Mouse (Mus musculus): ENCODE data around the gene G0s2.

Gene G0s2

DNA sequence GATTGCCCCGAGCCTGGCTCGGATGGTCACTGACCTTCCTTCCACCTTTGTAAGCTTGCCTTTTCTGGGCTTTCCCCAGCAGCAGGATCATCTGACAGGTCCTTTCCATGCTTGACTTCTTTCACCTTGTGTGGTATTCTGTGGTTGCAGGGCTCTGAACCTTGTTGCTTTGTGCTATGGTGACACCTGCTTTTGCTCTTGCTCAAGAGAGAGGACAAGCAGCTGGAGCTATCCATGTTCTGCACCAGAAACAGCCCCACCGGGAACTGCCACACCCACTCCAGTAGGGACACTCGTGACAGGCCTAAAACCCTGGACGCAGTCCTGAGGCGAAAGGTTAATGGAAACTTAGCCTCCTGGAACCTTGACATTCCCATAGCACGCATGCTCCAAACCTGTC lies 21.6 kb downstream of the G0s2 start:
- DNase-seq, result peak; percentile 82

DNA sequence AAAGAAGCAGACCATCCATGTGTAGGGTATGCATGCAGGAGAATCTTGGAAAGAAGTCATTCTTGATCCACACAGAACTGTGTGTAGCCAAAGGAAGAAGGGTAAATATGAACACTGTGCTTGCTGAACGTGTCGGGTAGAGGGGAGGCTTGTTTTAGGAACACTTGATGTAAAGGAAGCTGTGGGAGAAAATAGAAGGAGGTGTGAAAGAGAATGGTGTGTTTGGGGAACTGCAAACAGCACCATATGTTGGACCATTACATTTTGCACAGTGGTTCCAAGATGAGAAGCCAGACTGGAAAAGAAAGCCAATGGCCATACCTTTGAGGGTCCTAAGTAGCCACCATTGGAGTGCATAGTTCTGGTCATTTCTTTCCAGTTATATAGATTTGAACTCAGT lies 23.0 kb downstream of the G0s2 start:
- no peak for DNase-seq

DNA sequence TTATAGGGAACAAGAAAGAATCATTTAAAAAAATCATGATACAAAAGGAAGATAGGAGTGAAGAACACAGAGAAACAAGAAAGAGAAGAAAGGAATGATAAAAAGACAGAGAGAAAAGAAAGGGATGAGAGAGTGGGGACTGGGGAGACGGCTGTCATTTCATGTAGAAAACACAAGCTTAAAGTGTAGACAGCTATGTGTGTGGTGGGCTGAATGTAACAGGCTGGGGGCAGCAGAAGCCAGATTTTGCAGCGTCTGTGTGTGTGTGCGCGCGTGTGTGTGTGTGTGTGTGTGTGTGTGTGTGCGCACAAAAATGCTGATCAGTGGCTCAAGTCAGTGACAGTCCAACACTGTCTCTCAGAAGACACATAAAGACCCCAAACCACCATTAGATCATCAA lies 28.8 kb downstream of the G0s2 start:
- no peak for DNase-seq

DNA sequence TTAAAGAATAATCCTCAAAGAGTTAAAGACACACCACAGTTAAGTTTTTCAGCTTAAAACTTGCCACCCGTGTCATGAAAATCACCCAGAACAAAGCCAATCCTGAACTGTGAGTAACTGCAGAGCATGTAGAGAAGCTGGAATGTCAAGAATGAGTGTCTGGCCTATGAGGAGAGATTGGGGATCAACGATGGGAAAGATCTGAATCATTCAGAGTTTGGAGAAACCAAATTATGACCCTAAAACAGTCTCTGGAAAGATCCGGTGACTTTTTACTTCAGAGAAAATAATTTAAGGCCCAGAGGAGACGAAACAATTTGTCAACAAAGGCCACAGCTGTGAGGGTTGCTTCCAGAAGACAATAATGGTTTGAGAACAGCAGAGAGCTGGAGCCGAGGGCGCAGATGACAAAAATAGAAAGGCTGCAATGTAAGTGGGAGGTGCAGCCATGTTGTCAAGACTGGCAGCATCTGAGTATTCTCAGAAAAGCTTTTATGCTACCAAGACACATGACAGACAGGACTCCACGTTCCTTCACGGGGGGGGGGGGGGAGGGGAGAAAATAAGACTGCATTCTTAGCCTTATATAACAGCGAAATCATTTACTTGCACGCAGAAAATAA lies 29.3 kb downstream of the G0s2 start:
- no peak for DNase-seq

DNA sequence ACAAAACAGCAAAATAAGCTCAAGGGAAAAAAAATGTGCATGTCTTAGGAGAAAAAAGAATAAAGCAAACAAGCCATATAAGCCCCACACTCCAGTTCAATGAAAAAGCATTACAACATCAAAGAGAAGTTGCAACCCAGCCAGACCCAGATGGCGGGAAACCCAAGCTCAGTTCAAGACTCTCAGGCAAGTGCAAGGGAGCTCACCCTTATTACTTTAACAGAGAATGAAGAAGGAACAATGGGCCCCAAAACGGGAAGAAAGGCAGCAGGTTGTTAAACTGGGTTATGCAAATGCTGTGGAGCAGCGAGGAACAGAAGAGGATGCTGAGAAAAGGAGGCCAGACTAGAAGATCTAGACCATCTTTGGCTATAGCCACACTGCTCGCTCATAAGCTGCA lies 30.2 kb downstream of the G0s2 start:
- DNase-seq, result no peak

DNA sequence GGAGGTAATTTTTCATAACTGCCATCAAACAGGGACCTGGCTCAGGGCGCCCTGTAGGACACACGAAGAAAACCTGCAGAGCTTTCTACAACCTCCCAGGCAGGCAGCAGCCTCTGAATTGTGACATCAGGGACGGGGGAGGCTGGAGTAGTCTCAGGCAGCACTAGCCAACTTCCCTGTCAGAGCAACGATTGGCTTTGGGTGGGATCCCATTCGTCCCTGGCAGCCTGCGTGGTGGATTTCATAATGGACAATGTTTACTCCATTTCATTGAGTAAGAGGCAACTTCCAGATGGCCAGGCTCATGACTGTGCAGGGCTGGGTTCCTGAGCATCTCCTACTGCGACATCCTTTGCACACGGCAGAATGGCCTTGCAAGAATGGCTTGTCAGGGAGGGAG lies 30.8 kb downstream of the G0s2 start:
- no peak for DNase-seq

DNA sequence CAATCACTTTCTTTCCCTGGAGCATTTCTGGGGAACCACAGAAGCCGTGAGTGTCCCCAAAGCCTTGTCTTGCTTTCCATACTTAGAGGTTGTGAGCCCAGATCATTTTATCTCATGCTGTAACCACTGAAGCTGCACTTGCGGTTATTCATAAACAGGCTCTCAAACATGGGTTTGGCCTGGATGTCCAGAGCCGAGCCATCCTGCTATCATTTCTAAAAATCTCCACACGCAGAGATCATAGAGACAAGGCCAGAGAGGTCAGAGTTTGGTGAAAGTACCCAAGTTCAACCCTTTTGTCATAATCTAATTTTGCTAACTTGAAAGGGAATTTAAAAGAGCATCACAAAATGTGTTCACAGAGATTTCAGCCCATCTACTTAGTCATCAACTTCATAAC lies 31.6 kb downstream of the G0s2 start:
- DNase-seq, result no peak

DNA sequence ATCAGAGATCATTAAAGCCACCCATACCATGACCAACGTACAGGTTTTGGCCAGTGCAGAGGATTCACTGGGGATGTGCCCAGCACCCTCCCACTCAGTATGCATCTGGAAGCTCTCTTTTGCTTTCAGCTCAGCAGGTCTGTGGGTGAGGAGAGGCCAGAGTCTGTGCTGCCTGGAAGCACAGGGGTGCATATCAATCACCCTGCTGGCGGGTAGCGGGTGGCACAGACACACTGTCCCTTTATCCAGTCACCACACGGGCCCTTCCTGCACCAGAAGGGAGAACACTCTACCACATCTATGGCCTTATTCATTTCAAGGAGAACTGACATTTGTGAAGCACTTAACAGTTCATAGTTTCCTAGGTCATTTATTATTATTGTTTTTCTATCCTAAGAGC lies 34.6 kb downstream of the G0s2 start:
- no peak for DNase-seq

DNA sequence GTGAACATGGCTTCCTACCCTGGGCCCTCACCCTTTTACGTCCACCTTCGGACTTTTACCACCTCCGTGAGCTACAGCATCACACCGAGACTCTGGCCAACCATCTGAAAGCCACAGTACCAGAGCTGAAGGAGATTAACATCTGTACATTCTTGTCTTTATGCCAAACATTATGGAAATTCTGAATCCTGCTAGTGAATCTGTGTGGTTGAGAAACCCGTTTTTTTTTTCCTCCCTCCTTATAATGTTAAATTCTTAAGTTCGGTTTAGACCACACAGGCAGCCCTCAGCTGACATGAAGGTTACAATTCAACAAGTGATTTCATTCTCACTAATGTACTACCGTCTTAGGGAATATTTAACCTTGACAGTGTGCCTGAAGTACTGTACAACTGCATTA lies 38.1 kb downstream of the G0s2 start:
- DNase-seq, result peak; percentile 84

DNA sequence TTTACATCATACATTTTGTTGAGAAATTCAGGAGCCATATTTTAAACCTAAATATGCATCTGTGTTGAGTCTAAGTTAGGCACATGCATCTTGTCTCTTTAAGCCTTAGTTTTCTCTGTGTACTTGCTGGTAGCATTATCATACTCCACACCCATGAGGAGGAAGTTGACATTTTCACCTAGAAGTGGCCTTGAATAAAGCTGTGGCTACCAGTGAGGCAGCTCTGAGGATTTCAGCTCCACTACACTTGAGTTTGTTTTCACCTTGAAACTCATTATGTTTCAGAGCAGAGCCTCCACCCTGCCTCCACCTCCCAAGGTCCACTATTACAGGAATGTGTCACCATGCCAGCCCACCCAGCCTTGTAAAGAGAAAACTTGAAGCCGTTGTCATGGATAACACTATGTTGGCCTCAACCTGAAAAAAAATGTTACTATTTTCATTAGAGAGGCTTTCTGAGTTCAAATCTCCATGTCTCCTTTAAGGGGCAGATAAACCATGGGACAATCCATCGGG lies 38.8 kb downstream of the G0s2 start:
- peak; percentile 59 for DNase-seq

DNA sequence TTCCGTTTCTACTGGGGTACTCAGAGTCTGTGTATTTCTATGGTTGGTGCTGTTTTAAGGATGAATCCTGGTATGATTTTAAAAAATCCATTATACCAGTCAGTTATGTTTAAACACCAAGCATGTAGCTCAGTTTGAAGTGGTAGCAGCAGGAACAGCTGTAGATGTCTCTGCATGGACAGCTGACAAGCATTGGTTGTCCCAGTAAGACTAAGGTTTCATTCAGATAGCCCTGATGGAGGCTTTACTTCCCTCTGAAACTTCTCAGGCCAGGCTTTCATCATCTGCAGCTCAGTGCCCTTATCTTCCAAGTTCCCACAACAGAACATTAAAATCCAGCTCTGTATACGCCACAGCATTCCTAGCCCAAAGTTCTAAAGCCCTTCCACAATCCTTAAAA lies 40.3 kb downstream of the G0s2 start:
- no peak for DNase-seq

DNA sequence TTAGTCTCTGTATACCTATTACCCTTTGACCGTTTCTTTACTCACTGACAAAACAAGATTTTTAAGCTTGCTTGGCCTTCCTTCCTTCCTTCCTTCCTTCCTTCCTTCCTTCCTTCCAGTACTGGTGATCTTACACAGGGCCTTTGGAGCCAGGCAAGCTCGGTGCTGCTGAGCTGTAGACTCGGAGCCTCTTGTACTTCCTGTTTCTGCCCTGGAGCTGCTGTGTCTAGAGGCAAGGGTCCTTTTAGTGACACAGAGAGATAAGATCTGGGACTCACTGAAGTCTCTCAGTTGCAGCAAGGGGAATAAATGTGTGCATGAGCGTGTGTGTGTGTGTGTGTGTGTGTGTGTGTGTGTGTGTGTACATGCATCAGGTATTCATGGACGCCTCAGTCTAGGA lies 42.1 kb downstream of the G0s2 start:
- no peak for DNase-seq

DNA sequence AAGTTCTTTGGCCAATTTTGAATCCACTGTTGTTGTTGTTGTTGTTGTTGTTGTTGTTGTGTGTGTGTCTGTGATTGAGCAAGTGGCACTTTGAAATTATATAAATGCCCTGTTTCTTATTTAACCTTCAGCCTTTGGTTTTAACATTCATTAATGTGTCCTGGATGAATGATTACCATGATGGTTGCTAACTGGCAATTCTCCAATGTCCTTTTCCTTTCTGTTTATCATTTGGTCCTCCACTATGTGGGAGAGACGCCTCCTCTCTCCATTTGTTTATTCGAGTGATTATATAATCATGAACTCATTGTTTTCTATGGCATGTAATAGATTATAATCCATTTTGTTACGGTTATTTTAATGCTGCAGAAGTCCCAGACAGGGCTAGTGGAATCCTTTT lies 42.5 kb downstream of the G0s2 start:
- DNase-seq, result peak; percentile 95

DNA sequence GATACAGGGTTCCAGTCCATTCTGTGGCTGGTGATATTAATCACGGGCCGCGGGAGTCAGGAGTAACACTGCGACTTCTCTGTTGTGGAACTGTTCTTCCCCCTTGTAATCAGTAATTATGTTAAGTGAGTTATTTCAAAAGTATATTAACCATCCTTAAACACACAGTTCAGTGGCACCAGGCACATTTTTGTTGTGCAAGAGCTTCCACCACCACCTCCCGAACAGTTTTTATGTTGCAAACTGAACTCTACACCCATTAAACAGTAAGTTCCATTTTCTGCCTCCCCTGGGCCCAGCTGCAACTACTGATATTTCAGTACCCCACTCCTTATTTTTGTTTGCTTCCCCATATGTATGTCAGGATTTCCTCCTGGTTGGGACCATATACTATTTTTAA lies 43.4 kb downstream of the G0s2 start:
- DNase-seq, result peak; percentile 78

DNA sequence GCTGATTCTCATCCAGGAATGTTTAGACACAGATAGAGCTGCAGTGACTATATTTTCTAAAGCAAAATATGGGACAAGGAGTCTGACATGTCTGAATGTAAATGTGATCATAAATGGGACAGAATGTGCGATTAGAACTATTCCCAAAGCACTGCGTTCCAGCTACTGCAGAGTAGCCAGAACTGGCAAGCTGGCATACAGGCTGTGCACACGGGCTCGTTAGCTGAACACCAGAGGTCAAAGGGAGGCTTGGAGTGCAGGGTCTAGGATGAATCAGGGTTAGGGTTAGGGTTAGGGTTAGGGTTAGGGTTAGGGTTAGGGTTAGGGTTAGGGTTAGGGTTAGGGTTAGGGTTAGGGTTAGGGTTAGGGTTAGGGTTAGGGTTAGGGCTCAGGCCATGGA lies 45.5 kb downstream of the G0s2 start:
- DNase-seq, result no peak

DNA sequence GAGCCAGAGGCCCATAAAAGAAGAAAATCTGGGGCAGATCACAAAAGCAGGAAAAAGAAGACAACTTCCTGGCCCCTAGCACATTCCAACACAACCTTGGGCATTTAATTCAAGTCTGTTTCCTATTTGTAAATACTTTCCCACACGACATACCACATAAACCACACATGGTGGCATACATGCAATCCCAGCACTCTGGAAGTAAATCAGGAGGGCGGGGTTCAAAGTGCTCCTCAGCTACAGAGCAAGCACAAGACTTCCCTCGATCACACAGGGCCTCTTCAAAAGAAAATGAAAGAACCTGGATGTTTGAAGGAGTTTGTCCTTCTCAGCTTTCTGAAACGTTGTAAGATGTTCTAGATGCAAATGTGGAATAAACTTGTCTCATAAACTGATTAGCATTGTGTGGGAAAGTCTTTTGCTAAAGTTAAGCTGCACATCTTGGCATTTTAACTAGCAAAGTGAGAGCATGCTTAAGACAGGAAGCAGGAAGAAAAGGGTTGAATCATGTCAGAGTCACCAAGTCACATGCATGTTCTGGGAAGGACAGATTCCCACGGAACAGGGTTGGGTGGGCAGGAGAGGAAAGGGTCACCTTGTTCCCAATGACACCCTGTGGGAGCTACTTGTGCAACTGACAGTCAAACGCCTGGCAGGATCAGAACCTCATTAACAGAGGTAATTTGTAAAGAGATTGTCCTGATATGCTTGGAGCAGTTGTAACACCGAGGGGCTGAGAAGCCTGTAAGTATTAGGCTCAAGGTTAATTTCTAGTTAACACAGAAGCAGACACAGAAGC lies 46.1 kb downstream of the G0s2 start:
- DNase-seq, result peak; percentile 47

DNA sequence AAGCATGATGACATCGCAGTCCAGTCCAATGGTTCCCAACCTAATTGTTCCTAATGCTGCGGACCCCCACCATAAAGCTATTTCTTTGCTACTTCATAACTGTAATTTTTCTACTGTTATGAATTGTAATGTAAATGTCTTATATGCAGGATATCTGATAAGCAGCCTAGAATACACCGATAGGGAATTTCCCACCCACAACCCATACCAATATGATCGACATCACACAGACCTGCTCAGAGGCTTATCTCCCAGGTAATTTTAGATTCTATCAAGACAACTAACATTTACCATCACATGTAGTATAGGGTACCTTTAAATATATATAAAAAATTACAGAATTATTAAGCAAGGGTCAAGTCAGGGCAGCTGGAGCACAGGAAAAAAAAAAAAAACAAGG lies 46.9 kb downstream of the G0s2 start:
- no peak for DNase-seq

DNA sequence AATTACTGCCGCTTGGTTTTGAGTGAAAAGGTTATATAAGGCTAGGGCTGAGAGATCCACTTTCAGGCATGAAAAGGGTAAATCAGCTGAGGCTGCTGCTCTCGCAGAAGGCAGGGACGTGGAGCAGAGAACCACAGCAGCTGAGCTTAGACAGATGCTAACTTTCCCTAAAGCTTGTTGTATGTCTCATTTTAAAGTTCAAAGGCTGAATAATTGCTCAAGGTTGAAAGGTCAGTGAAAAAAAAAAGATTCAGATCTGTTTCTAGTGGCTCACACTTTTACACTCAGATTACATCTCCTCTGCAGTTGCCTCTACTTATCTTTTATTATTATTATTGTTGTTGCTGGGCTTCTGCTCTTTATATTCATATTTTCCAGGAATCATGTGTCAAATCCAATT lies 47.5 kb downstream of the G0s2 start:
- no peak for DNase-seq

Measured in kidney, adult 9 months (tissue).